Mouse (Mus musculus) hindbrain, embryonic 15.5 days (tissue): Measurements from ENCODE around the gene Phf23. TPM values are rescaled to one million over a fixed set of nuclear protein-coding genes. Genes with fewer than 3 reads are reported as not detected.

Source experiments
- microRNA counts: library from miRNA; unstranded; fragments of <30 nt; microRNA quantifications from one replicate; lab custom pipeline; 2016
- microRNA-seq: library from miRNA; unstranded; fragments of <30 nt; microRNA quantifications from one replicate; pipeline ENCODE4, GENCODE M21; 2016
- polyA plus RNA-seq: library from polyadenylated mRNA; unstranded; fragments of >200 nt; fragmentation: Nextera tagmentation; extraction: Ambion mirVana; gene quantifications from 2 replicates; pipeline ENCODE4 v1.2.1, GENCODE M21; 2015

Gene Phf23
- polyA plus RNA-seq, 1 experiment from 2014 or later: 56.1 TPM

MicroRNAs within 50 kb of the gene (microRNA counts, 519-probe panel; counts per million panel counts)
- microRNA mmu-miR-324-3p (lab: Ali Mortazavi, UCI) (not detected), microRNA mmu-miR-324-5p (lab: Ali Mortazavi, UCI) (3,066 counts per million, percentile 60 among the panel's probes with 10 or more counts)

Small RNAs within 50 kb of the gene (microRNA-seq; reads per million reads assigned to microRNA genes)
- gene Gm44349: not detected
- 3,205 reads per million, percentile 87 among the genes with 10 or more reads in this experiment for gene Mir324

Other genes with a start within 250 kb of the Phf23 start
- 15.6 and 16.6 TPM in 2 replicates for gene Polr2a, start 237.1 kb upstream of the Phf23 start, polyA plus RNA-seq
- gene Slc35g3, start 233.8 kb upstream of the Phf23 start, polyA plus RNA-seq: 0.51 and 0.66 TPM in 2 replicates
- 5.2 and 5.3 TPM in 2 replicates for gene Zbtb4, start 229.9 kb upstream of the Phf23 start, polyA plus RNA-seq
- gene Chrnb1, start 199.8 kb upstream of the Phf23 start, polyA plus RNA-seq: 1.2 and 2.2 TPM in 2 replicates
- gene Fgf11, start 193.9 kb upstream of the Phf23 start, polyA plus RNA-seq: 5.7 and 7.1 TPM in 2 replicates
- 1.1 and 2.0 TPM in 2 replicates for gene Tmem102, start 190.2 kb upstream of the Phf23 start, polyA plus RNA-seq
- not detected in 2 replicates for gene Gm39566, start 180.5 kb upstream of the Phf23 start, polyA plus RNA-seq
- gene Spem2, start 177.3 kb upstream of the Phf23 start, polyA plus RNA-seq: not detected in 2 replicates
- gene Spem1, start 173.6 kb upstream of the Phf23 start, polyA plus RNA-seq: 0.21 and 0.34 TPM in 2 replicates
- 20.9 and 21.0 TPM in 2 replicates for gene Nlgn2, start 158.0 kb upstream of the Phf23 start, polyA plus RNA-seq
- gene Tmem256, start 157.3 kb upstream of the Phf23 start, polyA plus RNA-seq: 375 and 391 TPM in 2 replicates
- gene Plscr3, start 149.4 kb upstream of the Phf23 start, polyA plus RNA-seq: 46.0 and 47.5 TPM in 2 replicates
- gene Tnk1, start 137.0 kb upstream of the Phf23 start, polyA plus RNA-seq: 0.10 and 0.12 TPM in 2 replicates
- gene Tmem95, start 117.8 kb upstream of the Phf23 start, polyA plus RNA-seq: not detected in 2 replicates
- 2.0 and 2.4 TPM in 2 replicates for gene Kctd11, start 114.4 kb upstream of the Phf23 start, polyA plus RNA-seq
- 0.52 and 0.58 TPM in 2 replicates for gene Acap1, start 100.2 kb upstream of the Phf23 start, polyA plus RNA-seq
- 8.8 TPM in 2 replicates for gene 2810408A11Rik, start 94.8 kb upstream of the Phf23 start, polyA plus RNA-seq
- gene Neurl4, start 94.7 kb upstream of the Phf23 start, polyA plus RNA-seq: 16.6 and 19.9 TPM in 2 replicates
- 68.4 and 69.9 TPM in 2 replicates for gene Gps2, start 81.9 kb upstream of the Phf23 start, polyA plus RNA-seq
- gene Eif5a, start 73.8 kb upstream of the Phf23 start, polyA plus RNA-seq: 1,083 and 1,119 TPM in 2 replicates
- 6.7 and 6.8 TPM in 2 replicates for gene Ybx2, start 60.0 kb upstream of the Phf23 start, polyA plus RNA-seq
- 3.4 and 4.1 TPM in 2 replicates for gene Slc2a4, start 47.6 kb upstream of the Phf23 start, polyA plus RNA-seq
- 0.34 and 1.0 TPM in 2 replicates for gene Cldn7, start 31.0 kb upstream of the Phf23 start, polyA plus RNA-seq
- gene Ctdnep1, start 14.6 kb upstream of the Phf23 start, polyA plus RNA-seq: 23.5 and 27.1 TPM in 2 replicates
- gene Elp5, start 13.3 kb upstream of the Phf23 start, polyA plus RNA-seq: 163 and 174 TPM in 2 replicates
- 561 and 571 TPM in 2 replicates for gene Gabarap, start 4.6 kb upstream of the Phf23 start, polyA plus RNA-seq
- gene Dvl2, start 4.8 kb downstream of the Phf23 start, polyA plus RNA-seq: 26.4 and 28.7 TPM in 2 replicates
- gene Acadvl, start 19.6 kb downstream of the Phf23 start, polyA plus RNA-seq: 58.0 and 62.2 TPM in 2 replicates
- gene Dlg4, start 21.2 kb downstream of the Phf23 start, polyA plus RNA-seq: 23.8 and 24.1 TPM in 2 replicates
- gene Asgr1, start 58.3 kb downstream of the Phf23 start, polyA plus RNA-seq: 2.8 and 4.7 TPM in 2 replicates
- gene Asgr2, start 96.9 kb downstream of the Phf23 start, polyA plus RNA-seq: not detected in 2 replicates
- gene Mgl2, start 134.6 kb downstream of the Phf23 start, polyA plus RNA-seq: 1.4 and 1.6 TPM in 2 replicates
- 0.64 and 1.3 TPM in 2 replicates for gene Clec10a, start 160.4 kb downstream of the Phf23 start, polyA plus RNA-seq
- gene Slc16a11, start 217.0 kb downstream of the Phf23 start, polyA plus RNA-seq: 7.6 and 8.1 TPM in 2 replicates
- 14.3 and 16.5 TPM in 2 replicates for gene Slc16a13, start 225.3 kb downstream of the Phf23 start, polyA plus RNA-seq
- gene Bcl6b, start 234.0 kb downstream of the Phf23 start, polyA plus RNA-seq: 5.5 and 5.6 TPM in 2 replicates
- gene 0610010K14Rik, start 242.1 kb downstream of the Phf23 start, polyA plus RNA-seq: 168 and 175 TPM in 2 replicates
- 13.7 TPM in 2 replicates for gene Gm21988, start 244.1 kb downstream of the Phf23 start, polyA plus RNA-seq
- 394 and 408 TPM in 2 replicates for gene Rnasek, start 244.1 kb downstream of the Phf23 start, polyA plus RNA-seq